Mouse (Mus musculus) kidney, adult 2 months (tissue): Measurements from ENCODE around the gene 1700092M07Rik.

ENCODE experiments used
- CTCF ChIP-seq: fragments of 200-500 bp; conservative IDR thresholded peaks from 2 replicates; pipeline ENCODE4 v1.5.1; 2011; ENCODE audit warnings: low read depth, mild to moderate bottlenecking, control low read depth, low read length, moderate library complexity, mixed read lengths; ENCODE audit not compliant: insufficient read depth, insufficient read length
- POLR2A ChIP-seq: fragments of 200-500 bp; IDR thresholded peaks from one replicate; pipeline ENCODE4 v1.6.1; 2011; ENCODE audit warnings: low read depth, low read length, control low read depth

DNA sequence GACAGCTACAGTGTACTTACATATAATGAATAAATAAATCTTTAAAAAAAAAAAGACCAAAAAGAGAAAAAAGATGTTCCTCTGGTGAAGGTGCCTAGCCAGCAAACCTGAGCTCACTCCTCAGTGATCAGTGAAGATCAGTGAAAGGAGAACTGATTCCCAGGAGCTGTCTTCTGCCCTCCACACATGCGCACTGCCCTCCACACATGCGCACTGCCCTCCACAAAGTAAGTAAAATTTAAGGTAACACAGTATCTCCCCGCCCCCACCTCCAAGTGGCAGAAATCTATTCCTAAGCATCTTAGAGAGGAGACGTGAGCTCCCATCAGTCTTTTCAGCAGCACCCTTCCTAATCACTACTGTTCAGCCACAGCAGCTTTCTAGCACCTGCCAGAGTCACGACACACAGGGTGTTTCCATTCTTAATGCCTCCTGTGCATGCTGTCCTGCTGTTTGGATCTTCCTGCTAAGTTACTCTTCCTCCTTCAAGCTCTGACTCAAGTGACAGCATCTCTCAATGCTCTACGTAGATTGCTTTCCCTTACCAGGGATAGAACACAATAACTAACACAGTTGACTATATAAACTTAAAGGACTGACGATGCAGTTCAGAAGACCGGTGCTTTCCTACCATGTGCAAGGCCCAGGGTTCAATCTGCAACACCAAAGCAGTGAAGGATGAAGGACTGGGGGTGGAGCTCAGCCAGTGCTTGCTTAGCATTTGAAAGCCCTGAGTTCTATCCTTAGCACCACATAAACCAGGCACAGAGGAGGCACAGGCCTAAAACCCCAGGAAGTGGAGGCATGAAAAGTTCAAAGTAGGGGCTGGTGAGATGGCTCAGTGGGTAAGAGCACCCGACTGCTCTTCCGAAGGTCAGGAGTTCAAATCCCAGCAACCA lies 24.4 kb upstream of the 1700092M07Rik start:
- TF ChIP-seq CTCF (no peak), POLR2A (no peak)
